Mouse (Mus musculus): ENCODE results near the gene Myo3a. TPM values are rescaled to one million over a fixed set of nuclear protein-coding genes. Genes with fewer than 3 reads are reported as not detected.

Myo3a gene
- polyA plus RNA-seq, 1 experiment from 2014 or later: not detected

- H3K9me3 ChIP-seq: no peaks in the 10 kb centered on the region
- peak within 1 kb of the TSS; percentile 65 for H3K4me2 ChIP-seq (replicated peaks)
- H3K4me3 ChIP-seq: peak within 1 kb of the TSS; percentile 39
- H3K27me3 ChIP-seq: peaks cover 95% of the 10 kb centered on the region
- peak; percentile 64; the same call in 1 of the 2 replicates for ATAC-seq (ENCODE audit: insufficient number of reproducible peaks, insufficient read depth, low FRiP score, low TSS enrichment)
- no peak within 1 kb of the TSS for H3K27ac ChIP-seq
- WGBS: under 1% methylated on average over 55 of the region's 55 CpGs
- no peak within 1 kb of the TSS for H3K9ac ChIP-seq
- peaks cover 19% of the 10 kb centered on the region; the same call in 1 of the 2 replicates for H3K4me1 ChIP-seq
- H3K36me3 ChIP-seq: no peaks in the 10 kb centered on the region
These were observed 394.8 kb downstream of the Myo3a start, which contains the start of gene Gad2 for GRCm38 (mm10) chr2:22621828-22622731. Gene Gad2, plus strand, starts transcription at chr2:22622205.

- peaks cover 94% of the 10 kb centered on the region for H3K27me3 ChIP-seq
- no peak for ATAC-seq (ENCODE audit: insufficient number of reproducible peaks, insufficient read depth, low FRiP score, low TSS enrichment)
- no peak overlapping the region for H3K9ac ChIP-seq
- H3K4me2 ChIP-seq (replicated peaks): peak overlapping the region; percentile 65
- WGBS: under 1% methylated on average over 60 of the region's 60 CpGs
- H3K4me3 ChIP-seq: peak overlapping the region; percentile 39
- H3K9me3 ChIP-seq: no peaks in the 10 kb centered on the region
- H3K36me3 ChIP-seq: no peaks in the 10 kb centered on the region
- H3K4me1 ChIP-seq: peaks cover 19% of the 10 kb centered on the region; the same call in 1 of the 2 replicates
- H3K27ac ChIP-seq: no peak overlapping the region
These were observed 396.1 kb downstream of the Myo3a start for GRCm38 (mm10) chr2:22623111-22624070.

GRCm38 (mm10) chr2:22624188-22624975 is 397.1 kb downstream of the Myo3a start:
- H3K4me3 ChIP-seq: peak overlapping the region; percentile 39
- no peak overlapping the region for H3K27ac ChIP-seq
- peaks cover 84% of the 10 kb centered on the region for H3K27me3 ChIP-seq
- H3K4me1 ChIP-seq: peaks cover 19% of the 10 kb centered on the region; the same call in 1 of the 2 replicates
- no peaks in the 10 kb centered on the region for H3K9me3 ChIP-seq
- H3K9ac ChIP-seq: no peak overlapping the region
- WGBS: 3% methylated on average over 27 of the region's 27 CpGs
- H3K4me2 ChIP-seq (replicated peaks): no peak overlapping the region
- H3K36me3 ChIP-seq: no peaks in the 10 kb centered on the region
- no peak for ATAC-seq (ENCODE audit: insufficient number of reproducible peaks, insufficient read depth, low FRiP score, low TSS enrichment)

GRCm38 (mm10) chr2:22625096-22625960 is 398.0 kb downstream of the Myo3a start:
- no peak overlapping the region for H3K4me3 ChIP-seq
- peaks cover 74% of the 10 kb centered on the region for H3K27me3 ChIP-seq
- H3K4me1 ChIP-seq: peaks cover 19% of the 10 kb centered on the region; the same call in 1 of the 2 replicates
- no peaks in the 10 kb centered on the region for H3K9me3 ChIP-seq
- WGBS: 9% methylated on average over 16 of the region's 16 CpGs
- no peak overlapping the region for H3K9ac ChIP-seq
- no peak overlapping the region for H3K4me2 ChIP-seq (replicated peaks)
- H3K36me3 ChIP-seq: no peaks in the 10 kb centered on the region
- H3K27ac ChIP-seq: no peak overlapping the region
- no peak for ATAC-seq (ENCODE audit: insufficient number of reproducible peaks, insufficient read depth, low FRiP score, low TSS enrichment)

- H3K4me1 ChIP-seq: peaks cover 12% of the 10 kb centered on the region; the same call in 1 of the 2 replicates
- H3K27ac ChIP-seq: no peak overlapping the region
- WGBS: 22% methylated on average over 3 of the region's 3 CpGs
- H3K4me2 ChIP-seq (replicated peaks): no peak overlapping the region
- H3K27me3 ChIP-seq: peaks cover 59% of the 10 kb centered on the region
- H3K9me3 ChIP-seq: no peaks in the 10 kb centered on the region
- no peak overlapping the region for H3K9ac ChIP-seq
- no peak for ATAC-seq (ENCODE audit: insufficient number of reproducible peaks, insufficient read depth, low FRiP score, low TSS enrichment)
- no peaks in the 10 kb centered on the region for H3K36me3 ChIP-seq
- no peak overlapping the region for H3K4me3 ChIP-seq
These were observed 399.9 kb downstream of the Myo3a start for GRCm38 (mm10) chr2:22627147-22627666.

- H3K9ac ChIP-seq: no peak overlapping the region
- no peak overlapping the region for H3K27ac ChIP-seq
- 33% methylated on average over 5 of the region's 5 CpGs for WGBS
- H3K36me3 ChIP-seq: no peaks in the 10 kb centered on the region
- H3K9me3 ChIP-seq: no peaks in the 10 kb centered on the region
- H3K4me3 ChIP-seq: no peak overlapping the region
- H3K27me3 ChIP-seq: peaks cover 52% of the 10 kb centered on the region
- no peak for ATAC-seq (ENCODE audit: insufficient number of reproducible peaks, insufficient read depth, low FRiP score, low TSS enrichment)
- H3K4me1 ChIP-seq: peaks cover 5% of the 10 kb centered on the region; the same call in 1 of the 2 replicates
- H3K4me2 ChIP-seq (replicated peaks): no peak overlapping the region
These were observed 400.6 kb downstream of the Myo3a start for GRCm38 (mm10) chr2:22627819-22628432.

- Histone ChIP-seq H3K27me3 (0 out of 2 replicates have a peak, but pooled peaks cover 3% of the 10 kb centered on the region), H3K36me3 (no peaks in the 10 kb centered on the region), H3K4me3 (no peak overlapping the region), H3K4me2 (replicated peaks) (no peak overlapping the region), H3K27ac (no peak overlapping the region), H3K4me1 (no peaks in the 10 kb centered on the region), H3K9me3 (no peaks in the 10 kb centered on the region), H3K9ac (no peak overlapping the region)
- WGBS: 44% methylated on average over 8 of the region's 8 CpGs
- ATAC-seq (ENCODE audit: insufficient number of reproducible peaks, insufficient read depth, low FRiP score, low TSS enrichment): no peak
These were observed 407.5 kb downstream of the Myo3a start for GRCm38 (mm10) chr2:22634766-22635165.

GRCm38 (mm10) chr2:22646134-22646533 is 418.8 kb downstream of the Myo3a start:
- no peak overlapping the region for H3K4me2 ChIP-seq (replicated peaks)
- H3K27me3 ChIP-seq: no peaks in the 10 kb centered on the region
- H3K9ac ChIP-seq: no peak overlapping the region
- ATAC-seq (ENCODE audit: insufficient number of reproducible peaks, insufficient read depth, low FRiP score, low TSS enrichment): no peak
- H3K4me3 ChIP-seq: no peak overlapping the region
- H3K9me3 ChIP-seq: no peaks in the 10 kb centered on the region
- H3K36me3 ChIP-seq: no peaks in the 10 kb centered on the region
- no peaks in the 10 kb centered on the region for H3K4me1 ChIP-seq
- 57% methylated on average over 1 of the region's 1 CpGs for WGBS
- H3K27ac ChIP-seq: no peak overlapping the region

GRCm38 (mm10) chr2:22648394-22648793 is 421.1 kb downstream of the Myo3a start:
- H3K27ac ChIP-seq: no peak overlapping the region
- no peak overlapping the region for H3K9ac ChIP-seq
- no peak overlapping the region for H3K4me3 ChIP-seq
- H3K27me3 ChIP-seq: no peaks in the 10 kb centered on the region
- no peaks in the 10 kb centered on the region for H3K9me3 ChIP-seq
- no peaks in the 10 kb centered on the region for H3K36me3 ChIP-seq
- WGBS: 64% methylated on average over 1 of the region's 1 CpGs
- no peak overlapping the region for H3K4me2 ChIP-seq (replicated peaks)
- no peak for ATAC-seq (ENCODE audit: insufficient number of reproducible peaks, insufficient read depth, low FRiP score, low TSS enrichment)
- no peaks in the 10 kb centered on the region for H3K4me1 ChIP-seq

- H3K27me3 ChIP-seq: no peaks in the 10 kb centered on the region
- H3K9ac ChIP-seq: no peak overlapping the region
- no peaks in the 10 kb centered on the region for H3K36me3 ChIP-seq
- no peak overlapping the region for H3K4me2 ChIP-seq (replicated peaks)
- ATAC-seq (ENCODE audit: insufficient number of reproducible peaks, insufficient read depth, low FRiP score, low TSS enrichment): no peak
- no peaks in the 10 kb centered on the region for H3K9me3 ChIP-seq
- no peak overlapping the region for H3K27ac ChIP-seq
- WGBS: 76% methylated on average over 4 of the region's 4 CpGs
- H3K4me1 ChIP-seq: no peaks in the 10 kb centered on the region
- no peak overlapping the region for H3K4me3 ChIP-seq
These were observed 424.5 kb downstream of the Myo3a start for GRCm38 (mm10) chr2:22651826-22652225.
